Mouse (Mus musculus) lung, postnatal 0 days (tissue): Measurements from ENCODE around the gene Ctnnal1. TPM values are rescaled to one million over a fixed set of nuclear protein-coding genes. Genes with fewer than 3 reads are reported as not detected.
A peak's percentile ranks its signal among the peaks of the same experiment; 100 is the strongest.

Source experiments
- ATAC-seq: fragments of 200-750 bp; cut with Nextera tagmentation; 2 replicates; pipeline ENCODE4 v1.8.0; 2017; ENCODE audit warnings: moderate library complexity
- DNase-seq: peaks from one replicate; pipeline ENCODE4 v3.0.0-alpha.2; 2016; ENCODE audit warnings: low spot score
- H3K27ac ChIP-seq: fragments of 300-500 bp; sonication (generic); 2 replicates; pipeline ENCODE4 v1.5.1; 2014; ENCODE audit warnings: antibody characterized with exemption, mild to moderate bottlenecking, low read length, mixed read lengths
- H3K27me3 ChIP-seq: fragments of 300-500 bp; sonication (generic); replicated peaks from 2 replicates; pipeline ENCODE4 v1.6.1; 2014; ENCODE audit warnings: low read length, mixed read lengths; ENCODE audit not compliant: insufficient read depth
- H3K36me3 ChIP-seq: fragments of 300-500 bp; sonication (generic); 2 replicates; pipeline ENCODE4 v1.6.1; 2014; ENCODE audit warnings: low read length, mixed read lengths; ENCODE audit not compliant: insufficient read depth
- H3K4me1 ChIP-seq: fragments of 300-500 bp; sonication (generic); 2 replicates; pipeline ENCODE4 v1.6.1; 2014; ENCODE audit warnings: antibody characterized with exemption, low read depth, low read length, mixed read lengths; ENCODE audit not compliant: insufficient read depth
- H3K4me2 ChIP-seq: fragments of 300-500 bp; sonication (generic); replicated peaks from 2 replicates; pipeline ENCODE4 v1.6.1; 2014; ENCODE audit warnings: low read depth, mild to moderate bottlenecking, low read length, moderate library complexity, mixed read lengths
- H3K4me3 ChIP-seq: fragments of 300-500 bp; sonication (generic); 2 replicates; pipeline ENCODE4 v1.5.1; 2014; ENCODE audit warnings: low read depth, low read length
- H3K9ac ChIP-seq: fragments of 300-500 bp; sonication (generic); replicated peaks from 2 replicates; pipeline ENCODE4 v1.6.1; 2014; ENCODE audit warnings: low read depth, mild to moderate bottlenecking
- H3K9me3 ChIP-seq: fragments of 300-500 bp; sonication (generic); 2 replicates; pipeline ENCODE4 v1.6.1; 2016; ENCODE audit warnings: low read length, mixed read lengths
- CTCF ChIP-seq: IDR thresholded peaks from 2 replicates; pipeline ENCODE4 v1.5.1; 2016; ENCODE audit warnings: antibody characterized with exemption, mild to moderate bottlenecking
- EP300 ChIP-seq: IDR thresholded peaks from 2 replicates; pipeline ENCODE4 v1.6.1; 2016; ENCODE audit warnings: antibody characterized with exemption, mild to moderate bottlenecking, control low read depth
- WGBS: fragments of 180-500 bp; shearing (Covaris S2); extraction: QIAGEN DNeasy Blood & Tissue Kit; methylation state at CpG from one replicate; pipeline ENCODE4 v1.1.7; 2014; 5-methylcytosine and 5-hydroxymethylcytosine counted together
- polyA plus RNA-seq: library from polyadenylated mRNA; unstranded; fragments of >200 nt; fragmentation: Nextera tagmentation; extraction: Ambion mirVana; gene quantifications from 2 replicates; pipeline ENCODE4 v1.2.1, GENCODE M21; 2015

The Ctnnal1 gene
- polyA plus RNA-seq, 1 experiment from 2014 or later, result 16.1 TPM

DNA sequence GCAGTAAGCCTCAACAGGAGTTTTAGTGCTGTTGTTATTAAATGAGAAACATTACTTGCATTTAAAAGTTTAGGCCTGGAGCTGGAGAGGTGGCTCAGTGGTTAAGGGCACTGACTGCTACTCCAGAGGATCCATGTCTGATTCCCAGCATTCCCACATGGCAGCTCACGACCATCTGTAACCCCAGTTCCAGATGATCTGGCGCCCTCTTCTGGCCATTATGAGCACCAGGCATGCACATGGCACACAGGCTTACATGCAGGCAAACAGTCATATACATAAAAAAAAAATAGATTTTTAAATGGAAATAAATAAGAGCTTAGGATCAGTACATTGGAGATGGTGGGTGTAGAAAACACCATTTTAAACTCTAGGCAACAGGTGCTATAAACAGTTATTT, 21.0 kb downstream of the Ctnnal1 start:
- H3K9ac ChIP-seq, result no peak overlapping the region
- no peaks in the 10 kb centered on the region for H3K27me3 ChIP-seq

DNA sequence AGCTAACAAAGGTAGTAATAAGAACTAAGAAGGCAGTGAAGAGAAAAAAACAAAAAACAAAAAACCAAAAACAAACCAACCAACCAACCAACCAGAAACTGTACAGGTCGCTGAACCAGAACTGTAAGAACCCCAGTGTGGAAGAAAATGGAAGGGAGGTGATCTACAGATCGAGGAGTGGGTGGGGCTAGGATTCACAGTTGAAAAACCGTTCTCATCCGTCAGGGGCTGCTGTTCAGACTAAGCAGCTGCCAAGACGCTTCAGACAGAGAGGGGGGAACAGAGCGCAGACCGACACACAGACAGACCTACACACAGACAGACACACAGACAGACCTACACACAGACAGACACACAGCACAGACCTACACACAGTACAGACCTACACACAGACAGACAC, 22.5 kb downstream of the Ctnnal1 start:
- Histone ChIP-seq H3K4me2 (no peak overlapping the region), H3K27me3 (no peaks in the 10 kb centered on the region), H3K36me3 (0 out of 2 replicates have a peak, but pooled peaks cover 7% of the 10 kb centered on the region), H3K4me1 (no peaks in the 10 kb centered on the region), H3K9me3 (no peaks in the 10 kb centered on the region), H3K9ac (no peak overlapping the region), H3K4me3 (no peak overlapping the region), H3K27ac (no peak overlapping the region)
- WGBS, result 73% methylated on average over 7 of the region's 7 CpGs
- ATAC-seq (no peak), DNase-seq (no peak)
- no peak for TF ChIP-seq EP300
- TF ChIP-seq CTCF, result no peak

More for the DNA sequence above, 21.0 kb downstream of the Ctnnal1 start:
- H3K36me3 ChIP-seq, result 0 out of 2 replicates have a peak, but pooled peaks cover 7% of the 10 kb centered on the region
- H3K4me1 ChIP-seq, result no peaks in the 10 kb centered on the region
- no peaks in the 10 kb centered on the region for H3K9me3 ChIP-seq
- TF ChIP-seq EP300 (no peak), CTCF (peak; percentile 35; the same call in 1 of the 2 replicates)
- H3K27ac ChIP-seq, result no peak overlapping the region
- H3K4me3 ChIP-seq, result no peak overlapping the region
- DNase-seq (no peak), ATAC-seq (no peak)
- no peak overlapping the region for H3K4me2 ChIP-seq
- WGBS, result 86% methylated on average over 2 of the region's 2 CpGs

DNA sequence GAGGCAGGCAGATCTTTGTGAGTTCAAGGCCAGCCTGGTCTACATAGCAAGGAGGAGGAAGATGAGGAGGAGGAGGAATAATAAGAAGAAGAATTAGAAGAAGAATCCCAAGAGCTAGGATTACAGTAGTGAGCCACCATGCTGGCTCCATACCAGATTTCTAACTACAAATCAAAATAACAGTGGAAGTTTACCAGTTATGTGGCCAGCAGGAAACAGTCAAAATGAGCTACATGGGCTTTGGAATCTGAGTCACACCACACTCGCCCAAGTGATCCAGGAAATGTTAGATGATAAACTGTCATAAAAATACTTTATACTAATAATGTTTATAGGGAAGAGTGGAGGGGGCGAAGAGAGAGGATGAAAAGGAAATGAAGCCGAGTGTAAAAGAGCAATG, 24.7 kb downstream of the Ctnnal1 start:
- H3K9me3 ChIP-seq, result no peaks in the 10 kb centered on the region
- no peaks in the 10 kb centered on the region for H3K27me3 ChIP-seq
- no peak overlapping the region for H3K4me2 ChIP-seq
- no peak for TF ChIP-seq EP300
- no peak for TF ChIP-seq CTCF
- H3K36me3 ChIP-seq, result 0 out of 2 replicates have a peak, but pooled peaks cover 7% of the 10 kb centered on the region
- no peak overlapping the region for H3K4me3 ChIP-seq
- H3K4me1 ChIP-seq, result no peaks in the 10 kb centered on the region
- no peak overlapping the region for H3K27ac ChIP-seq
- no peak overlapping the region for H3K9ac ChIP-seq
- ATAC-seq (no peak), DNase-seq (no peak)
- 52% methylated on average over 3 of the region's 3 CpGs for WGBS

DNA sequence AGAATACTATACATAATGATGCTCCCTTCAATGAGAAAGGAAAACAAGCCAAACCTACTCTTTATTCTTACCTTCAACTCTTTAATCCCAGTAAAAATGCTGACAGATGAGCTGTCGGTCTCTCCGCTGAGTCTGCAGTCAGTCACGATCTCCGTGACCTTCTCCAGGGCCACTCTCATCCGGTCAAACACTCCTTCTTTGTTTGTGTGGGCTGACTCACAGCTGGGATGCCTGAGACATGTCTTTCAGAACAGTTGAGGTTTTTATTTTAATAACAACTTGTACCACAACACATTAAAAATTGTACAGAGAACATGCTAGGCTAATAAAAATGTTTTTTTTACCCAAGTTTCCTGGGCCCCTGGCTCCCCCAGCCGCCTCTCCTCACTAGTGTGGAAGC, 27.3 kb downstream of the Ctnnal1 start:
- peaks cover 4% of the 10 kb centered on the region; the same call in 1 of the 2 replicates for H3K36me3 ChIP-seq
- TF ChIP-seq EP300 (no peak), CTCF (no peak)
- no peak overlapping the region for H3K9ac ChIP-seq
- DNase-seq (no peak), ATAC-seq (no peak)
- WGBS, result 67% methylated on average over 6 of the region's 6 CpGs
- H3K4me3 ChIP-seq, result no peak overlapping the region
- no peak overlapping the region for H3K27ac ChIP-seq
- no peak overlapping the region for H3K4me2 ChIP-seq
- H3K4me1 ChIP-seq, result no peaks in the 10 kb centered on the region
- no peaks in the 10 kb centered on the region for H3K9me3 ChIP-seq
- H3K27me3 ChIP-seq, result no peaks in the 10 kb centered on the region

DNA sequence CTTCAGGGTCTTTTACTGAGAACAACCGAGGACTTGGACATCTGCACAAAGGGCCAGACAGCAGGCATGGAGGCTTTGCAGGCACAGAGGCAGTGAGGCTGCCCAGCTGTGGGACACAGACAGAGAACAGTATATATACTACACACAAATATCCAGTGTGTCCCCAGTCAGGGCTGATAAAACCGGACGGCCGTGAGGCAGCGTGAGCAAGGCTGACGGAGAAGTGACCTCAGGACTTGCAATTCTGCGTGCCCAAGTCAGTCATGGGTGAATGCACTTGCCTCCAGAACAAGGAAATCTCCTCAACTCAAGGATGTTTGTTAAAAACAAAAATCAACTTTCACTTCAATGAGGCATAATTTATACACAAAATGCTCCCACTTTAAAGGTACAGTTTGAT, 33.0 kb downstream of the Ctnnal1 start:
- Histone ChIP-seq H3K27ac (no peak overlapping the region), H3K9ac (no peak overlapping the region), H3K4me2 (no peak overlapping the region), H3K4me1 (no peaks in the 10 kb centered on the region), H3K4me3 (no peak overlapping the region), H3K9me3 (no peaks in the 10 kb centered on the region), H3K36me3 (peaks cover 2% of the 10 kb centered on the region; the same call in 1 of the 2 replicates), H3K27me3 (no peaks in the 10 kb centered on the region)
- 69% methylated on average over 7 of the region's 7 CpGs for WGBS
- TF ChIP-seq EP300, result no peak
- TF ChIP-seq CTCF, result no peak
- ATAC-seq (no peak), DNase-seq (no peak)

DNA sequence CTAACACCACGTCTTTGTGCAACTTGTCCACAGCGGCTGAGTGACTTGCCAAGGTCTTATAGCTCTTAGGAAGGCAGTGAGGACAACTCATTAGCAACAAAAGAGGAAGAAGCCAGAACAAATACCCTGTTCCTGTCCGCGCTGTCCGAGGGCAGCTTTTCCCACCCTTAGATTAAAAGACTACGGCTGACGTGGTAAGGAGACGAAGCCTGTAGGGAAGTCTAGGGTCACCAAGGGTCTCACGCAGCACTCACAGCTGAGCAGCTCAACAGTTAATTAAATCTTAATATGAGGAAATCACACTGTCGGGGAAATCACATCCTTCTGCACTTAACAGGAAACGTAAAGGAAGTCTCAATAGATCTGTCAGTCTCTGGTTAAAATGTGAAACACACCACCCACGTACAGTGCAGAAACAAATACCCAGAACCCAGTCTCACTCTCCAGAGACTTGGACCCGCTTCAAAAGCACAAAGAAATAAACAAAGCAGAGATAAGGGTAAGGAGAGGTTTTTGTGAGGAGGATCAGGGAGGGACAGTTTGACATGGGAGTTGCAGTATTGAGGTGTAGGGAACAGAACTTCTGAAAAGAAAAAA, 33.9 kb downstream of the Ctnnal1 start:
- H3K27ac ChIP-seq, result no peak overlapping the region
- no peak overlapping the region for H3K4me3 ChIP-seq
- ATAC-seq (peak; percentile 40), DNase-seq (peak; percentile 32)
- H3K4me1 ChIP-seq, result no peaks in the 10 kb centered on the region
- WGBS, result 30% methylated on average over 13 of the region's 13 CpGs
- no peak for TF ChIP-seq CTCF
- no peak for TF ChIP-seq EP300
- H3K4me2 ChIP-seq, result no peak overlapping the region
- no peak overlapping the region for H3K9ac ChIP-seq
- no peaks in the 10 kb centered on the region for H3K27me3 ChIP-seq
- no peaks in the 10 kb centered on the region for H3K9me3 ChIP-seq
- peaks cover 2% of the 10 kb centered on the region; the same call in 1 of the 2 replicates for H3K36me3 ChIP-seq

DNA sequence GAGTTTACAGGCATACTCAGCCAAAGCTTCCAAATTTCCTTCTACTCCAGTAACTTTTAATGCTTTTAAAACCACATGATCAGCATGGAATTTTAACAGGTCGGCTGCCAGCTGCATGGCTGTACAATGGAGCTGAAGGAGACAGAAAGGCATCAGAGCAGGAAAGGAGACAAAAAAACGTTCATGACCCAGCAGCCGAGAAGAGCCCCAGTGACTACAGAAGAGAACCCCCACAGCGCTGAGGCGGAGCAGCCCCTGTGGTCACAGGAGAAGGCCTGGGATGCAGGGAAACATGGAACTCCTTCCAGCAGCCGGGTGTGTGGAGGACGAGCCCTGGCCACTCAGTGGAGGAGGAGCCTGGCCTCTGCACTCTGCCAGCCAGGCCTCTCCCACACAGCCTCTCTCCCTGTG, 35.5 kb downstream of the Ctnnal1 start:
- TF ChIP-seq CTCF (no peak), EP300 (no peak)
- Histone ChIP-seq H3K36me3 (peaks cover 2% of the 10 kb centered on the region; the same call in 1 of the 2 replicates), H3K4me2 (no peak overlapping the region), H3K27me3 (no peaks in the 10 kb centered on the region), H3K27ac (no peak overlapping the region), H3K4me1 (no peaks in the 10 kb centered on the region), H3K4me3 (no peak overlapping the region), H3K9ac (no peak overlapping the region), H3K9me3 (no peaks in the 10 kb centered on the region)
- DNase-seq (no peak), ATAC-seq (no peak)
- WGBS, result 72% methylated on average over 7 of the region's 7 CpGs
